Mouse (Mus musculus) thymus, adult 18-20 months (tissue): Measurements from ENCODE around the gene Ccdc187.

Experiments
- DNase-seq, 2 experiments: peaks; one replicate each; pipeline ENCODE4 v3.0.0; 2022; ENCODE audit warnings: mixed read lengths in 2 of 2

Gene Ccdc187

GRCm38 (mm10) chr2:26273611-26274010 is 20.7 kb downstream of the Ccdc187 start:
- DNase-seq, result peak in 1 of 2 experiments; percentile 11

GRCm38 (mm10) chr2:26268216-26268615 is 26.1 kb downstream of the Ccdc187 start:
- no peak for DNase-seq

GRCm38 (mm10) chr2:26266066-26266742 is 28.2 kb downstream of the Ccdc187 start:
- no peak for DNase-seq

- DNase-seq, result no peak
Measured at GRCm38 (mm10) chr2:26265095-26265494, 29.3 kb downstream of the Ccdc187 start.

GRCm38 (mm10) chr2:26264646-26265045 is 29.7 kb downstream of the Ccdc187 start:
- no peak for DNase-seq

GRCm38 (mm10) chr2:26257315-26258096 is 36.9 kb downstream of the Ccdc187 start:
- DNase-seq, result no peak

GRCm38 (mm10) chr2:26254816-26255215 is 39.5 kb downstream of the Ccdc187 start:
- no peak for DNase-seq

GRCm38 (mm10) chr2:26252514-26253206 is 41.7 kb downstream of the Ccdc187 start:
- no peak for DNase-seq

- DNase-seq, result no peak
Measured at GRCm38 (mm10) chr2:26247531-26247930, 46.8 kb downstream of the Ccdc187 start.

GRCm38 (mm10) chr2:26240841-26241240 is 53.5 kb downstream of the Ccdc187 start:
- DNase-seq, result no peak

GRCm38 (mm10) chr2:26240330-26240729 is 54.0 kb downstream of the Ccdc187 start:
- DNase-seq, result no peak

- DNase-seq, result peak; percentile 72 to 76
Measured at GRCm38 (mm10) chr2:26237290-26237782, 57.0 kb downstream of the Ccdc187 start, which contains the start of gene Qsox2. TSS of gene Qsox2 (minus strand) at chr2:26237525.

- no peak for DNase-seq
Measured at GRCm38 (mm10) chr2:26236681-26237289, 57.6 kb downstream of the Ccdc187 start.

GRCm38 (mm10) chr2:26234771-26235170 is 59.6 kb downstream of the Ccdc187 start:
- no peak for DNase-seq

GRCm38 (mm10) chr2:26234253-26234652 is 60.1 kb downstream of the Ccdc187 start:
- no peak for DNase-seq

GRCm38 (mm10) chr2:26231366-26231765 is 63.0 kb downstream of the Ccdc187 start:
- DNase-seq, result no peak

- no peak for DNase-seq
Measured at GRCm38 (mm10) chr2:26230253-26230652, 64.1 kb downstream of the Ccdc187 start.

- DNase-seq, result peak in 1 of 2 experiments; percentile 30
Measured at GRCm38 (mm10) chr2:26227788-26228187, 66.6 kb downstream of the Ccdc187 start.

GRCm38 (mm10) chr2:26225242-26225641 is 69.1 kb downstream of the Ccdc187 start:
- peak in 1 of 2 experiments; percentile 38 for DNase-seq

GRCm38 (mm10) chr2:26223961-26224360 is 70.4 kb downstream of the Ccdc187 start:
- no peak for DNase-seq

GRCm38 (mm10) chr2:26214526-26214925 is 79.8 kb downstream of the Ccdc187 start:
- no peak for DNase-seq

- no peak for DNase-seq
Measured at GRCm38 (mm10) chr2:26209566-26209965, 84.8 kb downstream of the Ccdc187 start.
